Mouse (Mus musculus): ENCODE measurements at regions not wholly inside any gene's neighbourhood (a gene's known extent, or its start where the extent isn't known, plus 50 kb on each side); places are given as distances from the start of the nearest gene placed in this dataset.

GRCm38 (mm10) chr5:111971193-111971592, 237.5 kb downstream of the Gm26897 start:
- no peak for TF ChIP-seq POLR2A (IDR thresholded peaks at IDR 0.05; ENCODE audit: low read depth, low read length)
- no peak for TF ChIP-seq CTCF (conservative IDR thresholded peaks at IDR 0.05; ENCODE audit: insufficient read depth, insufficient read length, low read depth, low read length)

All from kidney, adult 2 months (tissue).